Mouse (Mus musculus) heart, embryonic 16.5 days (tissue): ENCODE data around the gene Kcng4. TPM values are rescaled to one million over a fixed set of nuclear protein-coding genes. Genes with fewer than 3 reads are reported as not detected.

Experiments used
- ATAC-seq: fragments of 200-750 bp; cut with Nextera tagmentation; replicated peaks from 2 replicates; pipeline ENCODE4 v1.8.0; 2017; ENCODE audit warnings: moderate number of reproducible peaks; ENCODE audit not compliant: insufficient read depth, low FRiP score; ENCODE audit errors: extremely low read depth
- H3K27ac ChIP-seq: fragments of 300-500 bp; sonication (generic); 2 replicates; pipeline ENCODE4 v1.5.1; 2014; ENCODE audit warnings: mild to moderate bottlenecking, low read length, control low read depth, moderate library complexity
- H3K27me3 ChIP-seq: fragments of 300-500 bp; sonication (generic); 2 replicates; pipeline ENCODE4 v1.6.1; 2014; ENCODE audit warnings: low read length, mixed read lengths; ENCODE audit not compliant: control insufficient read depth, insufficient read depth
- H3K36me3 ChIP-seq: fragments of 300-500 bp; sonication (generic); 2 replicates; pipeline ENCODE4 v1.6.1; 2014; ENCODE audit not compliant: control insufficient read depth, insufficient read depth
- H3K4me1 ChIP-seq: fragments of 300-500 bp; sonication (generic); 2 replicates; pipeline ENCODE4 v1.6.1; 2014; ENCODE audit warnings: low read length, mixed read lengths; ENCODE audit not compliant: control insufficient read depth, insufficient read depth
- H3K4me2 ChIP-seq: fragments of 300-500 bp; sonication (generic); 2 replicates; pipeline ENCODE4 v1.6.1; 2014; ENCODE audit warnings: low read depth, mild to moderate bottlenecking, control low read depth, low read length
- H3K4me3 ChIP-seq: fragments of 300-500 bp; sonication (generic); 2 replicates; pipeline ENCODE4 v1.5.1; 2014; ENCODE audit warnings: mild to moderate bottlenecking, control low read depth, low read length
- H3K9ac ChIP-seq: fragments of 300-500 bp; sonication (generic); 2 replicates; pipeline ENCODE4 v1.6.1; 2014; ENCODE audit warnings: low read length, control low read depth
- H3K9me3 ChIP-seq: fragments of 300-500 bp; sonication (generic); replicated peaks from 2 replicates; pipeline ENCODE4 v1.6.1; 2016; ENCODE audit warnings: low read length; ENCODE audit not compliant: control insufficient read depth
- WGBS: fragments of 180-500 bp; shearing (Covaris S2); extraction: QIAGEN DNeasy Blood & Tissue Kit; methylation state at CpG from one replicate; pipeline ENCODE4 v1.1.7; 2014; 5-methylcytosine and 5-hydroxymethylcytosine counted together
- polyA plus RNA-seq: library from polyadenylated mRNA; unstranded; fragments of >200 nt; fragmentation: Nextera tagmentation; extraction: Ambion mirVana; gene quantifications from 2 replicates; pipeline ENCODE4 v1.2.1, GENCODE M21; 2015

The Kcng4 gene
- polyA plus RNA-seq = 0.04 TPM in 1 of 2 replicates, not detected in the other

DNA sequence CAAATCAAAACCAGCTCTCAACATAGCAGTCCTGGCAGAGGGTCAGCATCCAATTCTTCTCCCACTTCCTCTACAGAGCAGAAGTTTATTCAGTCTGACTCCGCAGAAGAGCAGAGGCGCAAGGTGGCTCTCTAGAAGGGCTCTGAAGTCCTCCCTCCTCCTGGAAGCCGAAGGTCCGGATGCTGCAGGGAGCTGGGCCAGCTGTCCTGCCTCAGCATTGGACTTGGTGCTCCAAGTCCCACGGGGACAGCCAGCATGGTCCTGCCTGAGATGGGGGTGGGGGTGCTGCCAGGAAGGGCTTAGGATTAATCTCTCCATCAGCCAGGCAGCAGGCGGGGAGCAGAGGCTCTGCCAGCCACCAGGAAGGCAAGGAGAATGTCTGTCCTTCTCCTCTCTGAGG lies at the start of gene Kcng4:
Gene Kcng4 (minus strand): TSS at position 303 of the 400 bp plus-strand sequence.
- 37% methylated on average over 6 of the region's 6 CpGs for WGBS
- Histone ChIP-seq H3K27ac (no peak within 1 kb of the TSS), H3K4me2 (peak within 1 kb of the TSS; percentile 1; the same call in 1 of the 2 replicates), H3K4me3 (no peak within 1 kb of the TSS), H3K36me3 (no peaks in the 10 kb centered on the region), H3K27me3 (peaks cover 31% of the 10 kb centered on the region), H3K4me1 (peaks cover 7% of the 10 kb centered on the region), H3K9ac (no peak within 1 kb of the TSS), H3K9me3 (no peaks in the 10 kb centered on the region)
- no peak for ATAC-seq

DNA sequence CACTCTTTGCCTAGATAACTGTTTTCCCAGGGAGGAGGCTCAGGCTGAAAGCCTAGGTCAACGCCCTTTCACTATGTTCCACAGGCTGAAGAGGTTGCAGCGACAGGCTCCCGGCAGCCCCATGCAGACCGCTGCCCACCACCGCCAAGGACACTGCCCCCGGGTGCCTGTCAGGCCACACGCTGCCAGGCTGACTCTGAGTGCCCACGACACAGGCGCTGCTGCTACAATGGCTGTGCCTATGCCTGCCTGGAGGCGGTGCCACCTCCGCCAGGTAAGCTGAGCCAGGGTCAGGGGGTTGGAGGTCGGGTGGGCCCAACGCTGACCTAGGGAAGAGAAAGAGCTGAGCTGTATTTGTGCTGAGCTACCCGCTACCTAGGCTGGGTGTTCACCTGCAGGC lies 43.7 kb upstream of the Kcng4 start:
- Histone ChIP-seq H3K27me3 (no peaks in the 10 kb centered on the region), H3K36me3 (no peaks in the 10 kb centered on the region), H3K9me3 (no peaks in the 10 kb centered on the region), H3K4me3 (no peak overlapping the region), H3K9ac (no peak overlapping the region), H3K4me1 (no peaks in the 10 kb centered on the region; the same call in 1 of the 2 replicates), H3K27ac (no peak overlapping the region), H3K4me2 (no peak overlapping the region)
- 61% methylated on average over 14 of the region's 14 CpGs for WGBS
- ATAC-seq = no peak

DNA sequence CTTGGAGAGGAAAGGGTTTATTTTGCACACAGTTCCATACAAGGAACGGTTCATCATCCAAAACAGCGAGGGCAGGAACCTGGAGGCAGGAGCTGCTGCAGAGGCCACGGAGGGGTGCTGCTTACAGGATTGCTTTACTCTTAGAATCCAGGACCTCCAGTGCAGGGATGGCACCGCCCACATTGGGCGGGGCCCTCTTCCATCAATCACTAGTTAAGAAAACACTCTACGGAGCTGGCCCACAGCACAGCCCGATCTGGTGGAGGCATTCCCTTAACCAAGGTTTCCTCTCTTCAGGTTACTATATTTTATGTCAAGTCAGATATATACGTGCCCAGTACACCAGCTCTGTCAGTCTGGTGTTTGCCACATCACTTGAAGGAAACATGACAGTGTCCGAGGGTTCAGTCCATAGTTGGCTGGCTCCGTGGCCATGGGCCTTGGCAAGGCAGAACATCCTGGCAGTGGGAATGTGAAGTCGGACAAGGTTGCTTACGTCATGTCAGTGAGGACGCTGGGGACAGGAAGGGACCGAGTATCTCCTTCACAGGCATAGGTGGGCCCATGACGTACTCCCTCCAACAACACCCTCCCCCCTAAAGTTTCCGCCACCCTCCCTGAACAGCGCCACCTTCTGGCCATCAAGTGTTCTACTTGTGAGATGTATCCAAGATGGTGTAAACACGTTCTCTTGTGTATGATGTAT lies 42.8 kb upstream of the Kcng4 start:
- no peak for ATAC-seq
- Histone ChIP-seq H3K36me3 (no peaks in the 10 kb centered on the region), H3K9ac (no peak overlapping the region), H3K27me3 (no peaks in the 10 kb centered on the region), H3K4me1 (no peaks in the 10 kb centered on the region; the same call in 1 of the 2 replicates), H3K9me3 (no peaks in the 10 kb centered on the region), H3K27ac (no peak overlapping the region), H3K4me3 (no peak overlapping the region), H3K4me2 (peak overlapping the region; percentile 28)
- 9% methylated on average over 18 of the region's 18 CpGs for WGBS

DNA sequence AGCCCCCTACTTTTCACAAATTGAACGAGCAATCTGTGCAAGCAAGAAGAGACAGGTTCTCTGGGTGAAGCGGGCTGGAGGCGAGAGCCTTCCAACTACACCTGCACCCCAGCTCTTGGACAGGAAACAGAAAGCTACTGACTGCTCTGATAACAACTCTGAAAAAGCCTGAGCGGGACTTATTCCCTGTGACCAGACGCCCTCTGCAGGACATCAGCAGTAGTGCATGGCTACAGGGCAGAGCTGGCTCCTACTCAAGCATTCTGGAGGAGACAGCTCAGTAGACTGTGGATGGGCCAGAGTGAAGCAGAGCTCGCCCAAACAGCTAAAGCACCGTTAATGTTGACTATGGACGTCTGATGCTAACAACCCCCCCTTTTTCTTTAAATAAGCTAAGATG lies 40.9 kb upstream of the Kcng4 start:
- no peak overlapping the region for H3K4me3 ChIP-seq
- ATAC-seq = peak; percentile 53
- H3K36me3 ChIP-seq = no peaks in the 10 kb centered on the region
- no peak overlapping the region for H3K27ac ChIP-seq
- H3K27me3 ChIP-seq = no peaks in the 10 kb centered on the region
- no peak overlapping the region for H3K4me2 ChIP-seq
- no peaks in the 10 kb centered on the region; the same call in 1 of the 2 replicates for H3K4me1 ChIP-seq
- no peaks in the 10 kb centered on the region for H3K9me3 ChIP-seq
- no peak overlapping the region for H3K9ac ChIP-seq
- 11% methylated on average over 8 of the region's 8 CpGs for WGBS

DNA sequence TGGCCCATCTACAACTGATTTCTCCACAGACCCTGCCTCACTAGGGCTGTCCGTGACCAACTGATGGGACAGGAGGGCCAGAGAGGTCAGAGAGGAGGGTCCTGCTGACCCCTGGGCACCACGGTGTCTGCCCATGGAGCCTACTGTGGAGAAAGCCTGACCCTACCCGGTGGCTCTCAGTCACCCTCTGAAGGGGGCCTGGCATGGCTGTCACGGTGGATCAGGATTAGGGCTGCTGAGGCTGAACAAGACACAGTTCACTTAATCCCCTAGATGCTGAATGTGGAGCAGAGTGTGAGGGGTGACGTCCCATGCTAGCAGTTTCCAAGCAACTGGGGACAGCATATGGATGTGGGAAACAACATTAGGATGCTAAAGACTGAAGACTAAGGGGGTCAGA lies 40.0 kb upstream of the Kcng4 start:
- ATAC-seq = no peak

DNA sequence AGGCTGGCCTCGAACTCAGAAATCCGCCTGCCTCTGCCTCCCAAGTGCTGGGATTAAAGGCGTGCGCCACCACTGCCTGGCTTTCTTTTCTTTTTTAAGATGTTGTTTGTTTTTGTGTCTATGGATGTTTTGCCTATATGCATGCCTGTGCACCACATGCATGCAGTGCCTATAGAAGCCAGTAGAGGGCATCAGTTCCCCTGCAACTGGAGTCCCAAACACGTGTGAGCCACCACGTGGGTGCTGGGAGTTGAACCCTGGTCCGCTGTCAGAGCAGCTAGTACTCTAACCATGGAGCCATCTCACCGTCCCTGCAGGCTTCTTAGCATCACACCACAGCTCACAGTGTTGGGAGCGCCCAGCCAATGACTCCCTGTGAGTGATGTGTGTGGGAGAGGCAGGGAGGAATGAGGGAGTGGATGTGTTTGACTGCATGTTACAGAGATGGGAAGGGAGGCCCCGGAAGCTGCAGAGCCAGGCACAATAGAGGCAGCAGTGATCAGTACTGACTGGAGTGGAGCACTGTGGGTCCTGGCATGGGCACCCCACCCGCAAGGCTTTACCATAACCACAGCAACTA lies 38.6 kb upstream of the Kcng4 start:
- Histone ChIP-seq H3K27me3 (no peaks in the 10 kb centered on the region), H3K9me3 (no peaks in the 10 kb centered on the region), H3K4me2 (no peak overlapping the region), H3K4me1 (peaks cover 12% of the 10 kb centered on the region), H3K36me3 (no peaks in the 10 kb centered on the region), H3K9ac (no peak overlapping the region), H3K27ac (no peak overlapping the region), H3K4me3 (no peak overlapping the region)
- ATAC-seq = no peak
- 80% methylated on average over 9 of the region's 11 CpGs for WGBS

More for the DNA sequence above, 40.0 kb upstream of the Kcng4 start:
- peaks cover 7% of the 10 kb centered on the region for H3K4me1 ChIP-seq
- no peak overlapping the region for H3K4me3 ChIP-seq
- no peak overlapping the region for H3K27ac ChIP-seq
- no peak overlapping the region for H3K4me2 ChIP-seq
- no peaks in the 10 kb centered on the region for H3K36me3 ChIP-seq
- whole genome bisulfite sequencing = 78% methylated on average over 5 of the region's 5 CpGs
- no peaks in the 10 kb centered on the region for H3K9me3 ChIP-seq
- H3K27me3 ChIP-seq = no peaks in the 10 kb centered on the region
- no peak overlapping the region for H3K9ac ChIP-seq

DNA sequence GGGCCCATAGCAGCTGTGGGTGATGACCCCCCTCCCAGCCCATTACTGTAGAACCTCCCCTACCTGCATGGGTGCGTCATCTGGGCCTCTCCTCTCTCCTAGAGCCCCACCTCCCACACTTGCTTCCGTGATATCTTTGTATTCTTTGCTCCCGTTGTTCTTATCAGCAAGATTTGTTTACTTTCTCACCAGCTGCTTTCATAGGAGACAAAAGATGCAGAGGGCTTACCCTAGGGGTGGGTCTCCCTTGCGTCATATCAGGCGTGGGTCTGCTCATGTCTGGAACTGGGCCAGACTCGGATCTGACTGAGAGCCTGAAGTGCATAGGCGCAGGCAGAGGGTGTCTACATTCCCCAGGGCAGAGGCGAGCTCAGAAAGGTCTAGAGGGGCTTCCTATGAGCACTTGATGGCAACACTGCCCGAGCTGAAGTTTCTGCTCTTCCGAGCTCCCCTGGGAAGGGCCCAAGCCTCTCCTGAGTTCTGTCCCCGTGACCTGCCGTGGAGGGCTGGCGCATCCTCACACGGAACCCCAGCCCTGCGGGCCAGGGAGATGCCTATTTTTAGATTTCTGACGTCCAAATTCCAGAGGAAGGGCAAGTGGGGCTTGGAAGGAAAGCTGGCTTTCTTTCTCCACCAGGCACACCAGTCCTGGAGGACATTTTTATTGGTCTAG lies 35.1 kb upstream of the Kcng4 start:
- peak; percentile 79 for ATAC-seq
- Histone ChIP-seq H3K9me3 (no peaks in the 10 kb centered on the region), H3K4me2 (peak overlapping the region; percentile 66), H3K4me1 (peaks cover 24% of the 10 kb centered on the region), H3K27ac (peak overlapping the region; percentile 94), H3K27me3 (no peaks in the 10 kb centered on the region), H3K9ac (peak overlapping the region; percentile 71), H3K4me3 (peak overlapping the region; percentile 33), H3K36me3 (no peaks in the 10 kb centered on the region)
- 8% methylated on average over 16 of the region's 16 CpGs for WGBS

DNA sequence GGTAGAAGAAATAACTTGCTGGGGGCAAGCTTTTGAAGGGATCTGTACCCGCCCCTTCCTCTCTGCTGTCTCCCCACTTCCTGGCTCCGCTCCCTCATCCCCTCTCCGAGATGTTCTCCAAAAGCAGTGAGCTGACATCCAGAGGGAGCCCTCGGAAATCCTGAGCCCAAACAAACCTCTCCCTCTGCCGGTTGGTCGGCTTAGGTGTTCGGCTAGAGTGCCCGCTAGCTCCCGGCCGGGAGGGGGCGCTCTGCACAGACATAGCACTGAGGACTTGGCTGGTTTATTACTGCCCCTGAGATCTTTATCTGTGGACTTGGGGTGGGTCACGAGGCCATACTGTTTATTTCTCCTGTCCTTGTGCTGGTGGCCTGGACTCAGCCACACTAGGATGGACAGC lies 33.8 kb upstream of the Kcng4 start:
- H3K36me3 ChIP-seq = no peaks in the 10 kb centered on the region
- 52% methylated on average over 12 of the region's 12 CpGs for WGBS
- ATAC-seq = no peak
- no peaks in the 10 kb centered on the region for H3K27me3 ChIP-seq
- peaks cover 28% of the 10 kb centered on the region for H3K4me1 ChIP-seq
- H3K4me2 ChIP-seq = no peak overlapping the region
- H3K4me3 ChIP-seq = no peak overlapping the region
- H3K9me3 ChIP-seq = no peaks in the 10 kb centered on the region
- H3K9ac ChIP-seq = no peak overlapping the region
- H3K27ac ChIP-seq = no peak overlapping the region

DNA sequence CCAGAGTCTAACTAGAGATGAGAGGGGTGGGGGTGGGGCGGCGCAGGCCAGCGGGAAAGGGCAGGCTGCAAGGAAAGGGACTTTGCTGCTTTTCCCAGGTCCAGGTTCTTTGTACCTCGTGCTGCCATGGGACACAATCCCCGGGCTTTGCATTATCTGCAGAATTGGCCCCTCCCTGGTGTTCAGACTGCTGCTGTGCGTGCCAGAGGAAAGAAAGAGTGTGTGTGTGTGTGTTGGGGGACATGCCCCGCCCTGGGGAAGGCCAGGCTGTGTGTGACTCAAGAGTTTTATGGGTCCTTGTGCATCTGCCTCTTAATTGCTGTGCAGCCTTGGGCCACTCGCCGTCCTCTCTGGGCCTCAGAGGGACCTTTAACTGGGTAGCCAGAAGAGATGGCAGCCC lies 33.0 kb upstream of the Kcng4 start:
- Histone ChIP-seq H3K27me3 (no peaks in the 10 kb centered on the region), H3K27ac (no peak overlapping the region), H3K4me2 (no peak overlapping the region), H3K4me3 (no peak overlapping the region), H3K9ac (no peak overlapping the region), H3K36me3 (no peaks in the 10 kb centered on the region), H3K9me3 (no peaks in the 10 kb centered on the region), H3K4me1 (peaks cover 28% of the 10 kb centered on the region)
- WGBS = 63% methylated on average over 9 of the region's 9 CpGs
- ATAC-seq = no peak
